Mouse (Mus musculus) kidney, adult 2 months (tissue): ENCODE measurements around the gene Rdh14. TPM values are rescaled to one million over a fixed set of nuclear protein-coding genes. Genes with fewer than 3 reads are reported as not detected.

Experiments
- DNase-seq: peaks from one replicate; pipeline ENCODE4 v3.0.0; 2021
- H3K27ac ChIP-seq: fragments of 200-500 bp; 2 replicates; pipeline ENCODE4 v1.5.1; 2012; ENCODE audit warnings: low read depth, low read length, control low read depth, inconsistent platforms; ENCODE audit not compliant: insufficient read depth
- H3K27me3 ChIP-seq: fragments of 200-500 bp; replicated peaks from 2 replicates; pipeline ENCODE4 v1.6.1; 2012; ENCODE audit warnings: mild to moderate bottlenecking, moderate library complexity, low read length, inconsistent platforms; ENCODE audit not compliant: control insufficient read depth, insufficient read depth
- H3K36me3 ChIP-seq: fragments of 200-500 bp; 2 replicates; pipeline ENCODE4 v1.6.1; 2012; ENCODE audit warnings: mild to moderate bottlenecking, moderate library complexity, low read length, inconsistent platforms; ENCODE audit not compliant: control insufficient read depth, insufficient read depth
- H3K4me1 ChIP-seq: fragments of 200-500 bp; 2 replicates; pipeline ENCODE4 v1.6.1; 2011; ENCODE audit warnings: low read length; ENCODE audit not compliant: control insufficient read depth, insufficient read depth
- H3K4me3 ChIP-seq: fragments of 200-500 bp; 2 replicates; pipeline ENCODE4 v1.5.1; 2011; ENCODE audit warnings: mild to moderate bottlenecking, low read depth, low read length, control low read depth; ENCODE audit not compliant: insufficient read depth
- CTCF ChIP-seq: fragments of 200-500 bp; conservative IDR thresholded peaks from 2 replicates; pipeline ENCODE4 v1.5.1; 2011; ENCODE audit warnings: low read depth, mild to moderate bottlenecking, control low read depth, low read length, moderate library complexity, mixed read lengths; ENCODE audit not compliant: insufficient read depth, insufficient read length
- POLR2A ChIP-seq: fragments of 200-500 bp; IDR thresholded peaks from one replicate; pipeline ENCODE4 v1.6.1; 2011; ENCODE audit warnings: low read depth, low read length, control low read depth
- WGBS: fragments of 180-500 bp; shearing (Covaris S2); methylation state at CpG from one replicate; pipeline ENCODE4 v1.1.7; 2018; 5-methylcytosine and 5-hydroxymethylcytosine counted together
- polyA plus RNA-seq: library from polyadenylated mRNA; depleted of rRNA; stranded (reverse); fragments of >200 nt; gene quantifications from 2 replicates; pipeline ENCODE4 v1.2.3, GENCODE M21; 2012; rRNA removed

Rdh14 gene
- polyA plus RNA-seq, 1 experiment, result 22.8 TPM

DNA sequence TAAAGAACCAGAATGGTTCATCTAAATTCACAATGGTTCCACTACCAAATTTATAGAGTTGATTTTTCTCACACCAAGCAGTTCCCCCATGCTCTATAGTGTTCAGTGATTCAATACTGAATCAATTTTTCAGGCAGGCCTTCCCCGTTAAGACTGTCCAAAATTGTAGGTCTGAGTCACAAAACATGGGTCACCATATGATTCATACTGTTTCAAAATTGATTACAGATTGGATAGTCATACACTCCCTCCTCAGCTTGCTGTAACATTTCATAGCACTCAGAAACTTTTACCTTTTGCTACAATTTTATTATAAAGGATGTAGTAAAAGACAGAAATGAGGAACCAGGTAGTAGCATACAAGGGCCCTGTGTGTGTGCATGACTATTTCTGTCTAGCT lies 20.9 kb downstream of the Rdh14 start:
- TF ChIP-seq POLR2A (no peak), CTCF (no peak)
- Histone ChIP-seq H3K4me3 (no peak overlapping the region), H3K27me3 (no peaks in the 10 kb centered on the region), H3K36me3 (no peaks in the 10 kb centered on the region), H3K4me1 (no peaks in the 10 kb centered on the region), H3K27ac (no peak overlapping the region)
- WGBS, result 96% methylated on average over 1 of the region's 1 CpGs
- no peak for DNase-seq

DNA sequence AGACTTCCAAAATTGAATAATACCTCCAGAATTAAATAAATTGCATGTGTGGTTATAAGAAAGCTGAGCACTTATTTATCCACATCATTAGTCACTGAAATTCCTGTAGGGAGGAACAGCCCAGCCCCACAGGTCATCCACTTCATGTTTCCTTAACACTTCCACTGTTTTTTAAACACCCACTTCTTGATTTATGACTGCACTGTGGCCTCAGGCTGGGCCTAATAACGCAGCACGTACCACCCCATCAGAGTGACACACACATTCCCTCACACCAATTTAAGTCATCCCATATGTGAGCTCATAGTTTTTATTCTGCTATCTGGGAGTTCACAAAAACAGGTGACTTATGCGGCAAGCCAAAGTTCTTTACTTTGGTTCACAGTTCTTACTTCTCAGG lies 31.8 kb downstream of the Rdh14 start:
- Histone ChIP-seq H3K27me3 (no peaks in the 10 kb centered on the region), H3K4me1 (no peaks in the 10 kb centered on the region), H3K36me3 (no peaks in the 10 kb centered on the region), H3K4me3 (no peak overlapping the region), H3K27ac (no peak overlapping the region)
- no peak for DNase-seq
- 33% methylated on average over 3 of the region's 3 CpGs for WGBS
- TF ChIP-seq POLR2A, result no peak
- TF ChIP-seq CTCF, result no peak

DNA sequence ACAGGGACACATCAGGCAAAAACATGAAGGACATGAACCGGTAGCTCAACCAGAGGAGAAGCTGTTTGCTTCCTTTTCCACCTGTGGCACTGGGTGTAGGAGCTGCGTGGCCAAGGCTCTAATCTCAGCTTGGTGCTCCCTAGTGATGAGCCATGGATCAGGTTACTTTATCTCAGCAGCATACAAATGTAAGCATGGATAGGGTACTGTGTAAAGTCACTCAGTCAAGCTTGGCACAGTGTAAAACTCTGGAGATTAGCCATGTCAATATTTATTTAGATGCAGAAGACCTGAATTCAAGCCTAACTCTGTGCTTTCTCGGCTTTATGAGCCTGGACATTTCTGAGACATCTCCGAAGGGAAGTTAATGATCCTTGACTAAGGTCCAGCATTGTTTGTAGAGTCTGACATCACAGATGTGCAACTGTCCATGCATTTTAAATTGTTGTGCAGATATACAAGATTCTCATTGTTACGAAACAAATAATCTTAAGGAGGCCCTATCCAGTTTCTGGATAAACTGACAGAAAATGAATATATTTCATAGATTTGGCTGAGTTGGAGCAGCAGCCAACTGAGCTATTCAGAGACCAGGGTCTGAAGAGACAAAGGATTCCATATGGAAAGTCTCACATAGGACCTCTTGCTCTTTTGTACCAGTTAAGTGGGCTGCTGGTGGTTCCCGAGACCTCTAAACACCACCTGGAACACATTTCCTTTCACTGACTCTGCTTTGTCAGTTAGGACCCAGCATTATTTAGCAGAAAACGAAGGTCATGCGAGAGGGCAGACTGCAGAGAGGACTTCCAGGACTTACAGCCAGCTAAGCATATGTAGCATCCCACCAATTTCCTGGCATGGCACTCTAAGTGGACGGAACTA lies 35.7 kb downstream of the Rdh14 start:
- WGBS, result 41% methylated on average over 9 of the region's 9 CpGs
- TF ChIP-seq POLR2A (no peak), CTCF (no peak)
- Histone ChIP-seq H3K36me3 (no peaks in the 10 kb centered on the region), H3K27me3 (no peaks in the 10 kb centered on the region), H3K4me1 (no peaks in the 10 kb centered on the region), H3K27ac (no peak overlapping the region), H3K4me3 (no peak overlapping the region)
- DNase-seq, result no peak

DNA sequence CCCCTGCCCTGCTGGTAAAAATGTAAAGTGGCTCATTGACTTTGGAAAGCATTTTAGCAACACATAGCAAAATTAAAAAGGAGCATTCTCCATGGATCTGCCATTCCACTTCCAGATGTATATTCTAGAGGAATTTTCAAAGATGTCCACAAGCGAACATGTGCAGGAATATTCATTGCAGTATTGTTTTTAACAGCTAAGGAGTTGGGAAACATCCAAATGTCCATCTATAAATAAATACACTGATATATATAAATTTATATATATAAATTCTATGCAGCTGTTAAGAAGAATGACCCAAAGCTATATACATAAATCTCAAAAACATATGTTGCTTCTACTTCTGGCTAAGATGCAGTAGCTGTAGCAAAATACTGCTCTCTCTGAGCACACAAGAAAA lies 40.4 kb downstream of the Rdh14 start:
- no peak for DNase-seq
- Histone ChIP-seq H3K36me3 (no peaks in the 10 kb centered on the region), H3K4me1 (no peaks in the 10 kb centered on the region), H3K4me3 (no peak overlapping the region), H3K27ac (no peak overlapping the region), H3K27me3 (no peaks in the 10 kb centered on the region)
- 97% methylated on average over 1 of the region's 1 CpGs for WGBS
- TF ChIP-seq CTCF (no peak), POLR2A (no peak)

DNA sequence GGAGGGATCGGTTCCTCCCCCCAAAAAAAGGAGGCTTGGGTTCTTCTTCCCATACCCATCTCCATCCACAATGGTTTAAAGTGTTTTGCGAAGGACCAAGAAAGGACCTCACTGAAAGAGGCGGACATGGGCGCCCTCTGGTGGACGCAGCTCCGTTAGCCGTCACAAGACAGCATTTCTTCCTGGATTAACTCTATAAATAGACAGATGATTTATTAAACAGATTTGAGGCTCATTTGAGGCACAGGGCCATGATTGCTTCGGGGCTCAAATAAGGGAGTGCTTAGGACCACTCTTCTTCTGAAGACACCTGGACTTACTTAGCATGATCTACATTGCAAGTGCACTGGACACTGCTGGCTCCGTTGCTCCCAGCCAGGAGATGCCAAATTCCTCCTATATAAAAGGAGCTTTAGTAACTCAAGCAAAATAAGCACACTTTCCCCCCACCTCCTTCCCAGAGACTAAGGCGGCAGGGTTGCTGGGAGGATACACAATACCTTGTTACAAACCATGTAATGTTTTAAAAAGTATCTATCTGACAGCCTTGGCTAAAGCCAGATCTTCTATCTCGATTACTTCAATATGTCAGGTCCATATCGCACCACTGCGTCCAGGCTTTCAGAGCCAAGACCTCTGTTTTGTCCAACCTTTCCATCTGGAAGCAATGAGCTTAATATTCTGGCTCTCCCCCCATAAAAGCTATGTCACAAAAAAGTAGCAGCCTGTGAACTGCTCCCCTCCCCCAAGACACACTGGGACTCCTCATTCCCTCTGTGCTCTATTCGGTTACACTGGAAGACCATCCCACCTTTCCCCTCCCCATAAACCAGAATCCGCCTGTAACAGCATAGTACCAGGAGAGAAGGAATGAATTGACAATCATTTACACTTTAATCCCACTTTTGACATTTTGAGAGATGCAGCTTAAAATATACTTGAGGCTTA lies 47.8 kb downstream of the Rdh14 start:
- Histone ChIP-seq H3K36me3 (no peaks in the 10 kb centered on the region), H3K27ac (no peak overlapping the region), H3K4me3 (no peak overlapping the region), H3K4me1 (no peaks in the 10 kb centered on the region), H3K27me3 (no peaks in the 10 kb centered on the region)
- TF ChIP-seq CTCF (peak; percentile 89), POLR2A (no peak)
- peak; percentile 75 for DNase-seq
- 22% methylated on average over 15 of the region's 15 CpGs for WGBS

DNA sequence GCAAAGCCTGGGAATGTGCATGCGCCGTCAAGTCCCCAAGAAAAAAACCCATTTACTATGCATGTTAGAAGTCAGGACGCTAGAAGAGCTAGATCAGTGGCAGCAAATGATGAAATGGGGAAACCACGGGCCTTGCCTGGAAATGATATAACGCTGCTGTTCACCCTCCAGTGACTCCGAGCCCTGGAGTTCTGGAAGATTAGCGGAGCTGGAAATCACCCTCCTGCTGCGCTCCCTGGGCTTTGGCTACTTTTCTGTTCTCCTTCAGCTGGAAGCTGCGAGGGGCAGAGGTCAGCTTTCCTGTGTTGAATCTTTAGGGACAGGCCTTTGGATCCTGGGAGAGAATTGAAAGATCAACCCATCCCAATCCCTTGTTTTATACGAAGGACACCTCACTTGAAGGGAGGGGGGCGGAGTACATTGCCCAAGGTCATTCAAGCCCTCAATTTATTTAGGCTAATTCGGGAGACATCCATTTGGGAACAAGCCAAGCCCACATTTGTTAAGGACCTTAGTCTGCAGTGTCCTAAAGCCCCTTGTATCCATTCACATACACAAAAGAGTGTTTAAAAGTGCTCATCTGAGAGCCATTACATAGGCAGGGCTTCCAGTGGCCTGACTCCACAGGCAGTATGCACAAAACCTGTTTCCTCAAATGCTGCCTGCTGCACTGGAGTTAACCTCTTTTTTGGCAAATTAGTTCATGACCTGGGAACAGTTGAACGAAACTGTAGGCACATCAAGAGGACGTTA lies 49.1 kb downstream of the Rdh14 start:
- H3K4me3 ChIP-seq, result no peak overlapping the region
- no peaks in the 10 kb centered on the region for H3K27me3 ChIP-seq
- peak; percentile 1 for DNase-seq
- WGBS, result 30% methylated on average over 14 of the region's 14 CpGs
- H3K36me3 ChIP-seq, result no peaks in the 10 kb centered on the region
- H3K27ac ChIP-seq, result no peak overlapping the region
- H3K4me1 ChIP-seq, result no peaks in the 10 kb centered on the region
- TF ChIP-seq CTCF, result no peak
- no peak for TF ChIP-seq POLR2A

Other genes with a start within 250 kb of the Rdh14 start
- 0.09 and 0.14 TPM in 2 replicates for gene Nt5c1b, start 20.8 kb upstream of the Rdh14 start, polyA plus RNA-seq